Mouse (Mus musculus): ENCODE results near the gene Tnip2. TPM values are rescaled to one million over a fixed set of nuclear protein-coding genes. Genes with fewer than 3 reads are reported as not detected.

Gene Tnip2
- 3.8 and 6.0 TPM in 2 replicates for polyA plus RNA-seq (2016; fragmentation: Nextera tagmentation; extraction: Ambion mirVana)

- Histone ChIP-seq H3K4me1 (peaks cover 14% of the 10 kb centered on the region), H3K27ac (peak within 1 kb of the TSS; percentile 74), H3K9me3 (replicated peaks) (no peaks in the 10 kb centered on the region), H3K27me3 (ENCODE audit: low read depth, poor library complexity, severe bottlenecking) (peaks cover 23% of the 10 kb centered on the region), H3K36me3 (no peaks in the 10 kb centered on the region), H3K4me3 (peak within 1 kb of the TSS; percentile 77)
- under 1% methylated on average over 64 of the region's 64 CpGs for WGBS
- DNase-seq (ENCODE audit: low spot score): peak; percentile 96
Measured at GRCm38 (mm10) chr5:34513466-34514217, at the start of gene Tnip2. Tnip2 (minus strand) TSS chr5:34513991.

- DNase-seq (ENCODE audit: low spot score): no peak
- Histone ChIP-seq H3K36me3 (peaks cover 58% of the 10 kb centered on the region), H3K27me3 (ENCODE audit: low read depth, poor library complexity, severe bottlenecking) (no peaks in the 10 kb centered on the region), H3K27ac (no peak overlapping the region), H3K4me3 (no peak overlapping the region), H3K4me1 (peaks cover 19% of the 10 kb centered on the region), H3K9me3 (replicated peaks) (no peaks in the 10 kb centered on the region)
- 95% methylated on average over 4 of the region's 4 CpGs for WGBS
Measured at GRCm38 (mm10) chr5:34551821-34552220, 38.0 kb upstream of the Tnip2 start.

- Histone ChIP-seq H3K4me3 (peak overlapping the region; percentile 82), H3K4me1 (peaks cover 19% of the 10 kb centered on the region), H3K27ac (peak overlapping the region; percentile 90), H3K9me3 (replicated peaks) (no peaks in the 10 kb centered on the region), H3K27me3 (ENCODE audit: low read depth, poor library complexity, severe bottlenecking) (no peaks in the 10 kb centered on the region), H3K36me3 (peaks cover 42% of the 10 kb centered on the region)
- WGBS: 37% methylated on average over 6 of the region's 6 CpGs
- peak; percentile 38 for DNase-seq (ENCODE audit: low spot score)
Measured at GRCm38 (mm10) chr5:34550251-34550650, 36.5 kb upstream of the Tnip2 start.

- peak; percentile 82 for DNase-seq (ENCODE audit: low spot score)
- H3K9me3 ChIP-seq (replicated peaks): no peaks in the 10 kb centered on the region
- H3K27me3 ChIP-seq (ENCODE audit: low read depth, poor library complexity, severe bottlenecking): no peaks in the 10 kb centered on the region
- H3K27ac ChIP-seq: peak overlapping the region; percentile 90
- peak overlapping the region; percentile 82 for H3K4me3 ChIP-seq
- under 1% methylated on average over 49 of the region's 49 CpGs for WGBS
- peaks cover 19% of the 10 kb centered on the region for H3K4me1 ChIP-seq
- H3K36me3 ChIP-seq: peaks cover 36% of the 10 kb centered on the region
Measured at GRCm38 (mm10) chr5:34549483-34550221, 35.9 kb upstream of the Tnip2 start.

- H3K4me1 ChIP-seq: peaks cover 19% of the 10 kb centered on the region
- 31% methylated on average over 8 of the region's 8 CpGs for WGBS
- DNase-seq (ENCODE audit: low spot score): peak; percentile 34
- peaks cover 32% of the 10 kb centered on the region for H3K36me3 ChIP-seq
- no peaks in the 10 kb centered on the region for H3K9me3 ChIP-seq (replicated peaks)
- H3K4me3 ChIP-seq: peak overlapping the region; percentile 82
- H3K27me3 ChIP-seq (ENCODE audit: low read depth, poor library complexity, severe bottlenecking): no peaks in the 10 kb centered on the region
- H3K27ac ChIP-seq: peak overlapping the region; percentile 90; the same call in 1 of the 2 replicates
Measured at GRCm38 (mm10) chr5:34549135-34549482, 35.3 kb upstream of the Tnip2 start.

GRCm38 (mm10) chr5:34547410-34547809 is 33.6 kb upstream of the Tnip2 start:
- Histone ChIP-seq H3K4me1 (peaks cover 26% of the 10 kb centered on the region), H3K27ac (no peak overlapping the region), H3K4me3 (no peak overlapping the region), H3K27me3 (ENCODE audit: low read depth, poor library complexity, severe bottlenecking) (no peaks in the 10 kb centered on the region), H3K36me3 (peaks cover 15% of the 10 kb centered on the region), H3K9me3 (replicated peaks) (no peaks in the 10 kb centered on the region)
- DNase-seq (ENCODE audit: low spot score): no peak

- DNase-seq (ENCODE audit: low spot score): no peak
- H3K36me3 ChIP-seq: no peaks in the 10 kb centered on the region
- H3K9me3 ChIP-seq (replicated peaks): no peaks in the 10 kb centered on the region
- H3K27me3 ChIP-seq (ENCODE audit: low read depth, poor library complexity, severe bottlenecking): no peaks in the 10 kb centered on the region
- no peak overlapping the region for H3K27ac ChIP-seq
- no peak overlapping the region for H3K4me3 ChIP-seq
- 61% methylated on average over 4 of the region's 4 CpGs for WGBS
- peaks cover 6% of the 10 kb centered on the region; the same call in 1 of the 2 replicates for H3K4me1 ChIP-seq
Measured at GRCm38 (mm10) chr5:34543114-34543513, 29.3 kb upstream of the Tnip2 start.

GRCm38 (mm10) chr5:34542166-34542565 is 28.4 kb upstream of the Tnip2 start:
- Histone ChIP-seq H3K27ac (no peak overlapping the region), H3K36me3 (no peaks in the 10 kb centered on the region), H3K9me3 (replicated peaks) (no peaks in the 10 kb centered on the region), H3K4me1 (peaks cover 6% of the 10 kb centered on the region; the same call in 1 of the 2 replicates), H3K4me3 (no peak overlapping the region), H3K27me3 (ENCODE audit: low read depth, poor library complexity, severe bottlenecking) (no peaks in the 10 kb centered on the region)
- 87% methylated on average over 1 of the region's 1 CpGs for WGBS
- no peak for DNase-seq (ENCODE audit: low spot score)

- Histone ChIP-seq H3K4me1 (peaks cover 6% of the 10 kb centered on the region; the same call in 1 of the 2 replicates), H3K4me3 (no peak overlapping the region), H3K27ac (no peak overlapping the region), H3K36me3 (no peaks in the 10 kb centered on the region), H3K9me3 (replicated peaks) (no peaks in the 10 kb centered on the region), H3K27me3 (ENCODE audit: low read depth, poor library complexity, severe bottlenecking) (no peaks in the 10 kb centered on the region)
- DNase-seq (ENCODE audit: low spot score): no peak
- WGBS: 90% methylated on average over 2 of the region's 2 CpGs
Measured at GRCm38 (mm10) chr5:34539121-34539520, 25.3 kb upstream of the Tnip2 start.

- Histone ChIP-seq H3K27me3 (ENCODE audit: low read depth, poor library complexity, severe bottlenecking) (no peaks in the 10 kb centered on the region), H3K9me3 (replicated peaks) (no peaks in the 10 kb centered on the region), H3K36me3 (no peaks in the 10 kb centered on the region), H3K27ac (no peak overlapping the region), H3K4me1 (peaks cover 6% of the 10 kb centered on the region; the same call in 1 of the 2 replicates), H3K4me3 (no peak overlapping the region)
- no peak for DNase-seq (ENCODE audit: low spot score)
- 25% methylated on average over 5 of the region's 5 CpGs for WGBS
Measured at GRCm38 (mm10) chr5:34538527-34538926, 24.7 kb upstream of the Tnip2 start.

GRCm38 (mm10) chr5:34538079-34538478 is 24.3 kb upstream of the Tnip2 start:
- Histone ChIP-seq H3K27ac (no peak overlapping the region), H3K36me3 (no peaks in the 10 kb centered on the region), H3K9me3 (replicated peaks) (no peaks in the 10 kb centered on the region), H3K27me3 (ENCODE audit: low read depth, poor library complexity, severe bottlenecking) (no peaks in the 10 kb centered on the region), H3K4me1 (peaks cover 1% of the 10 kb centered on the region; the same call in 1 of the 2 replicates), H3K4me3 (no peak overlapping the region)
- no peak for DNase-seq (ENCODE audit: low spot score)
- WGBS: 76% methylated on average over 7 of the region's 7 CpGs

GRCm38 (mm10) chr5:34535831-34536230 is 22.0 kb upstream of the Tnip2 start:
- WGBS: 86% methylated on average over 7 of the region's 7 CpGs

More at GRCm38 (mm10) chr5:34535831-34536230, 22.0 kb upstream of the Tnip2 start:
- Histone ChIP-seq H3K4me3 (no peak overlapping the region), H3K36me3 (no peaks in the 10 kb centered on the region), H3K27me3 (ENCODE audit: low read depth, poor library complexity, severe bottlenecking) (no peaks in the 10 kb centered on the region), H3K9me3 (replicated peaks) (no peaks in the 10 kb centered on the region), H3K4me1 (no peaks in the 10 kb centered on the region), H3K27ac (no peak overlapping the region)
- no peak for DNase-seq (ENCODE audit: low spot score)
